Mouse (Mus musculus) fibroblast of lung, adult 2 months (primary cell): ENCODE data around the gene Vmn2r116.
"Not testable (repeated sequence)": the region's sequence is repeated elsewhere in the genome, so short reads cannot be mapped to it uniquely, and the experiment has no call there.

Experiments
- DNase-seq: peaks from one replicate; pipeline ENCODE4 v3.0.0-alpha.2; 2011; ENCODE audit warnings: low read depth

Gene Vmn2r116

DNA sequence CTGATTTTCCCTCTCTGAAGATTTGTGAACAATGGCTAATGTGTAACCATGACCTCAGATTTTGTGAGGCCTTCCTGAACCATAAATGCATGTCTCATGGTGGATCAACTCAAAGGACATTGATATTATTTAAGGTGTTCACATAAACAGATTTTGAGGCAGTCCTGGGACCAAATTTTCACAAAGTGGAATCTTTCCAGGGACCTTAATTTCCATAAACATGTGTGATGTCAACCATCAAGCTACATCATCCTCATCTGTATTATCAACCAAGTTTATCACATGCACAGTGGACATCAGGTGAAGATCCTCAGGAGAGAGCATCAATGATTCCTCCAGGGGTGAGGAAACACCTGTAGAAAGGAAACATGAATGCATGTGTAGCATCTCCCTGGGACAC is at the start of gene Vmn2r116:
Gene Vmn2r116 (plus strand): TSS at position 301 of the 400 bp plus-strand sequence.
- not testable (repeated sequence) for DNase-seq

DNA sequence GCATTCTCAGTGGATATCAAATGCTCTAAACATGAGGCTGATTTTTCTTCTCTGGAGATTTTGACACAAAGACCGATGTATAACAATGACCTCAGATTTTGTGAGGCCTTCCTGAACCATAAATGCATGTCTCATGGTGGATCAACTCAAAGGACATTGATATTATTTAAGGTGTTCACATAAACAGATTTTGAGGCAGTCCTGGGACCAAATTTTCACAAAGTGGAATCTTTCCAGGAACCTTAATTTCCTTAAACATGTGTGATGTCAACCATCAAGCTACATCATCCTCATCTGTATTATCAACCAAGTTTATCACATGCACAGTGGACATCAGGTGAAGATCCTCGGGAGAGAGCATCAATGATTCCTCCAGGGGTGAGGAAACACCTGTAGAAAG is 41.0 kb upstream of the Vmn2r116 start, which contains the start of gene Vmn2r115:
Gene Vmn2r115 (plus strand): TSS at position 301 of the 400 bp plus-strand sequence.
- not testable (repeated sequence) for DNase-seq

DNA sequence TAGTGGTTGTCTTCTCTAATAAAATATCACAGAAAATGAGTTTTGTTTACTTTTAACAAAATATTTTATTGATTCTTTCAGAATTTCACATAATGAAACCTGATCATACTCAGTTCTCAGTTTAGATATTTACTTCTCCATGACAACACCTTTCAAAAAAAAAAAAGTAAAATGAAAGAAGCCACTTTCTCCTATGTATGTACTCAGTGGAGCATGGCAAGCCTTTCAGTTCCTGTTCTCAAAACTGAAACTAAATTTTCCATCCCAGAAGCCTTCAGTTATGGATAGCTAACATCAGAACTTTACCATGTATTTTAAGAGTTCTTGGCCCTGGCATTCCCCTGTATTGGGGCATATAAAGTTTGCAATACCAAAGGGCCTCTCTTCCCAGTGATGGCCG is 32.8 kb upstream of the Vmn2r116 start:
- no peak for DNase-seq

DNA sequence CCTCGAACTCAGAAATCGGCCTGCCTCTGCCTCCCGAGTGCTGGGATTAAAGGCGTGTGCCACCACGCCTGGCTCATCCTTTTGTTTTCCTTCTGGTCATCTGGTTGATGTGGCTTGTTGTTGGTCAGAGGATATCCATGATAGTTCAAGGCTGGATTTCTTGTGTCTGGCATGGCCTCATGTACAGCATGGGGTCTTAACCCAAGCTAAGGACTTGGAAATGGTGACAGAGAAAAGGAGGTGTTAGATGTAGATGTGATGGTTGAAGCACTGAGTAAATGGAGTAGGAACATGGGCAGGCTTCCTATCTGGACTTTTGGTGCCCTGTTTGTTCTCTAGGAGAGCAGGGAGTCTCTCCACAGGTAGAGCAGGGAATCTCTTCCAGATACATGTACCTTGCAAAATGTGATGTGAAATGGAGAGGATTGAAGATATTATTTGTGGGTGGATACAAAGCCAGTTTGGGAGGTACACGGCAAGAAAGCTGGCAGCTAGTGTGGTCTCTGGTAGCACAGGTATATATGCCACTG is 48.8 kb downstream of the Vmn2r116 start:
- DNase-seq: no peak
